Mouse (Mus musculus): ENCODE data around the gene Mss51. TPM values are rescaled to one million over a fixed set of nuclear protein-coding genes. Genes with fewer than 3 reads are reported as not detected.

Mss51 gene
- 1.1 and 1.4 TPM in 2 replicates for polyA plus RNA-seq (2014; fragmentation: Nextera tagmentation; extraction: Ambion mirVana)

GRCm38 (mm10) chr14:20496603-20497002 is at the start of gene Mss51:
TSS of gene Mss51 (minus strand) at chr14:20496901.
- Histone ChIP-seq H3K4me3 (ENCODE audit: low read depth, low read length) (no peak within 1 kb of the TSS), H3K27me3 (ENCODE audit: control insufficient read depth, insufficient read depth, low read length) (no peaks in the 10 kb centered on the region), H3K27ac (ENCODE audit: low read depth, low read length) (no peak within 1 kb of the TSS), H3K4me2 (ENCODE audit: low read depth, low read length, severe bottlenecking) (no peak within 1 kb of the TSS), H3K9me3 (ENCODE audit: control insufficient read depth, low read length) (no peaks in the 10 kb centered on the region), H3K9ac (ENCODE audit: low read length) (no peak within 1 kb of the TSS), H3K36me3 (ENCODE audit: control insufficient read depth, insufficient read depth, low read length) (peaks cover 12% of the 10 kb centered on the region; the same call in 1 of the 2 replicates), H3K4me1 (replicated peaks; ENCODE audit: control insufficient read depth, insufficient read depth, low read length) (no peaks in the 10 kb centered on the region)
- WGBS: 78% methylated on average over 2 of the region's 2 CpGs
- DNase-seq (ENCODE audit: low spot score) (no peak), ATAC-seq (replicated peaks; ENCODE audit: low FRiP score) (no peak)

GRCm38 (mm10) chr14:20546415-20546814 is 49.7 kb upstream of the Mss51 start, which contains the start of gene Ppp3cb:
TSS of gene Ppp3cb (minus strand) at chr14:20546573.
- ATAC-seq (replicated peaks; ENCODE audit: low FRiP score) (peak; percentile 94), DNase-seq (ENCODE audit: low spot score) (peak; percentile 95)
- peak within 1 kb of the TSS; percentile 93 for H3K9ac ChIP-seq (ENCODE audit: low read length)
- H3K27ac ChIP-seq (ENCODE audit: low read depth, low read length): peak within 1 kb of the TSS; percentile 95
- no peaks in the 10 kb centered on the region for H3K27me3 ChIP-seq (ENCODE audit: control insufficient read depth, insufficient read depth, low read length)
- peak within 1 kb of the TSS; percentile 87 for H3K4me3 ChIP-seq (ENCODE audit: low read depth, low read length)
- H3K36me3 ChIP-seq (ENCODE audit: control insufficient read depth, insufficient read depth, low read length): peaks cover 2% of the 10 kb centered on the region; the same call in 1 of the 2 replicates
- H3K4me2 ChIP-seq (ENCODE audit: low read depth, low read length, severe bottlenecking): peak within 1 kb of the TSS; percentile 62
- no peaks in the 10 kb centered on the region for H3K9me3 ChIP-seq (ENCODE audit: control insufficient read depth, low read length)
- WGBS: under 1% methylated on average over 27 of the region's 29 CpGs
- H3K4me1 ChIP-seq (replicated peaks; ENCODE audit: control insufficient read depth, insufficient read depth, low read length): peaks cover 3% of the 10 kb centered on the region; the same call in 1 of the 2 replicates

DNA sequence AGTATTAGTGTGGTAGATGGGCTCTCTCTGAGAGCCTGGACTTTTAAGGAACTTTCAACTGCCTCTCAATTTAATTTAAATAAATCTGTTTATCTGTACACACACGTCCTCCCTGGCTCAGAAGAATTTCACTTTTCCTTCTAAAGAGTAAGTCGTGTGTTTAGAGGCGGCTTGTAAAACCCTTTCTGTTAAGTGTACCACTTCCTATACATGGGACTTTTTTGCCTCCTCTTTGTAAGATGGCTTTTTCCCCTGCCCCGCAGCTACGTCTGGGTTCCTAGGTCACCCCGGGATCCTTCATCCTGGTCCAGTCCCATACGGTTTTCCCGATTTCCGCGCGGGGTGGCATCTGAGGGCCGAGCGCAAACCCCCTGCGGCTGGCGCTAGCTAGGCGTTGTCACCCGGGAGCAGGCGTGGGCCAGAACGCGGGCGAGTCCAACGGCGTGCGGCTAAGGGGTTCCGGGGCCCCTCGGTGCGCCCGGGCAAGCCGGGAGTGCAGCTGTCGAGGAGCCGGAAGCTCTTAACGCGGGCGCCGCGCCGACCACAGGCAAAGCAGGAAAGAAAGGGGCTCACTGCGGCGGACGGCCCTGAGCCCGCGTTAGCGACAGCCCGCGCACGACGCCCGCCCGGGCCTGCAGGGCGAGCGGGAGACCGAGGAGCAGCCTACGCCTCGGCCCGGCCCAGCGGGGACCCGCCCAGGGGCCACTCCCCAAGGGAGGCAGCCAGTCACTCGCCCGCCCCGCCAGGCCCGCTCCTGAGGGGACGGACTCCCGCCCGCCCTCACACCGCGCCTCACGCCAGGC is 49.0 kb upstream of the Mss51 start:
- H3K4me1 ChIP-seq (replicated peaks; ENCODE audit: control insufficient read depth, insufficient read depth, low read length): peaks cover 3% of the 10 kb centered on the region; the same call in 1 of the 2 replicates

GRCm38 (mm10) chr14:20544467-20545411 is 48.0 kb upstream of the Mss51 start:
- WGBS: 84% methylated on average over 7 of the region's 7 CpGs
- H3K4me2 ChIP-seq (ENCODE audit: low read depth, low read length, severe bottlenecking): peak overlapping the region; percentile 62
- no peak for ATAC-seq (replicated peaks; ENCODE audit: low FRiP score)
- H3K27me3 ChIP-seq (ENCODE audit: control insufficient read depth, insufficient read depth, low read length): no peaks in the 10 kb centered on the region
- DNase-seq (ENCODE audit: low spot score): no peak
- H3K9me3 ChIP-seq (ENCODE audit: control insufficient read depth, low read length): no peaks in the 10 kb centered on the region
- H3K36me3 ChIP-seq (ENCODE audit: control insufficient read depth, insufficient read depth, low read length): peaks cover 2% of the 10 kb centered on the region; the same call in 1 of the 2 replicates
- peaks cover 3% of the 10 kb centered on the region; the same call in 1 of the 2 replicates for H3K4me1 ChIP-seq (replicated peaks; ENCODE audit: control insufficient read depth, insufficient read depth, low read length)
- no peak overlapping the region for H3K27ac ChIP-seq (ENCODE audit: low read depth, low read length)
- H3K9ac ChIP-seq (ENCODE audit: low read length): no peak overlapping the region
- peak overlapping the region; percentile 87 for H3K4me3 ChIP-seq (ENCODE audit: low read depth, low read length)

More for the DNA sequence above, 49.0 kb upstream of the Mss51 start:
- under 1% methylated on average over 56 of the region's 67 CpGs for WGBS
- DNase-seq (ENCODE audit: low spot score) (peak; percentile 90), ATAC-seq (replicated peaks; ENCODE audit: low FRiP score) (peak; percentile 97)
- H3K27me3 ChIP-seq (ENCODE audit: control insufficient read depth, insufficient read depth, low read length): no peaks in the 10 kb centered on the region
- peak overlapping the region; percentile 93 for H3K9ac ChIP-seq (ENCODE audit: low read length)
- peak overlapping the region; percentile 95 for H3K27ac ChIP-seq (ENCODE audit: low read depth, low read length)
- peak overlapping the region; percentile 87 for H3K4me3 ChIP-seq (ENCODE audit: low read depth, low read length)
- no peaks in the 10 kb centered on the region for H3K9me3 ChIP-seq (ENCODE audit: control insufficient read depth, low read length)
- H3K4me2 ChIP-seq (ENCODE audit: low read depth, low read length, severe bottlenecking): peak overlapping the region; percentile 62
- H3K36me3 ChIP-seq (ENCODE audit: control insufficient read depth, insufficient read depth, low read length): peaks cover 2% of the 10 kb centered on the region; the same call in 1 of the 2 replicates

DNA sequence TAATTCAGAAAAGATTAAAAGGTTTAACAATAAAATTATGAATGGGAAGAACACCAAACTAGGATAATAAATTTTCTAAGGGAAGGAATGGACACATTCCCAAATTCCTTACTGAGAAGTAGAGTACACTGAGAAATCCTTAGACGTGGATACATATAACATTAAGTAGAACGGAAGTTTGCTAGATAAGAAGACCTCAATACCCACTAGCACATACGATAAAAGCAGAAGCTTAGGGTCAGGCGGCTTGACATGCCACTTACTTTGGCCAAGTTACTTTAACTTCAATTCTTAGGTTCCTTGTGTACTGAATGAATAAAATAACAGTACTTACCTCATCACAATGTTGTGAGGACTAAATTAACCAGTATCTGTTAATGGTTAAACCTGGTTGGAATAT is 32.9 kb upstream of the Mss51 start:
- DNase-seq (ENCODE audit: low spot score) (no peak), ATAC-seq (replicated peaks; ENCODE audit: low FRiP score) (no peak)
- no peak overlapping the region for H3K4me3 ChIP-seq (ENCODE audit: low read depth, low read length)
- H3K27me3 ChIP-seq (ENCODE audit: control insufficient read depth, insufficient read depth, low read length): no peaks in the 10 kb centered on the region
- H3K27ac ChIP-seq (ENCODE audit: low read depth, low read length): no peak overlapping the region
- no peaks in the 10 kb centered on the region for H3K9me3 ChIP-seq (ENCODE audit: control insufficient read depth, low read length)
- no peaks in the 10 kb centered on the region for H3K36me3 ChIP-seq (ENCODE audit: control insufficient read depth, insufficient read depth, low read length)
- 91% methylated on average over 4 of the region's 4 CpGs for WGBS
- H3K4me1 ChIP-seq (replicated peaks; ENCODE audit: control insufficient read depth, insufficient read depth, low read length): no peaks in the 10 kb centered on the region
- no peak overlapping the region for H3K9ac ChIP-seq (ENCODE audit: low read length)
- no peak overlapping the region for H3K4me2 ChIP-seq (ENCODE audit: low read depth, low read length, severe bottlenecking)

DNA sequence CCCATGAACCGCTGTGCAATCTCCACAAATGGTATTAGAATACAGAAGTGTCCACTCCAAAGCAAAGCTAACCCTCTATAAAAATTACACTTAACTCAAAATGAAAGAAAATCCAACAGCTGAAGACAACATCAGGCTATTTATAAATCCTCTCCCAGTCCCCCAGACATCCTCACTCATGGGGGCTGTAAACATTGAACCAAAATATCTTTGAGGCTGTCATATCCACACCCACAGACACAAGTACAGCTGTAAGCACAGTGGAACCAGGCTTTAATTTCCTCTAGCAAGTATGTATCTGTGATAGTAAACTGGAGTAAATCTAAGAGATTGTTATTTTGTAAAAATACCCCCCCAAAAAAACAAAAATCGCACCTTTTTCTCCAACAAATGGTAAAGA is 23.5 kb upstream of the Mss51 start:
- H3K36me3 ChIP-seq (ENCODE audit: control insufficient read depth, insufficient read depth, low read length): no peaks in the 10 kb centered on the region; the same call in 1 of the 2 replicates
- H3K4me1 ChIP-seq (replicated peaks; ENCODE audit: control insufficient read depth, insufficient read depth, low read length): no peaks in the 10 kb centered on the region
- WGBS: 91% methylated on average over 2 of the region's 2 CpGs
- no peak overlapping the region for H3K4me3 ChIP-seq (ENCODE audit: low read depth, low read length)
- DNase-seq (ENCODE audit: low spot score) (no peak), ATAC-seq (replicated peaks; ENCODE audit: low FRiP score) (no peak)
- H3K9ac ChIP-seq (ENCODE audit: low read length): no peak overlapping the region
- no peak overlapping the region for H3K4me2 ChIP-seq (ENCODE audit: low read depth, low read length, severe bottlenecking)
- no peaks in the 10 kb centered on the region for H3K9me3 ChIP-seq (ENCODE audit: control insufficient read depth, low read length)
- no peaks in the 10 kb centered on the region for H3K27me3 ChIP-seq (ENCODE audit: control insufficient read depth, insufficient read depth, low read length)
- no peak overlapping the region for H3K27ac ChIP-seq (ENCODE audit: low read depth, low read length)

DNA sequence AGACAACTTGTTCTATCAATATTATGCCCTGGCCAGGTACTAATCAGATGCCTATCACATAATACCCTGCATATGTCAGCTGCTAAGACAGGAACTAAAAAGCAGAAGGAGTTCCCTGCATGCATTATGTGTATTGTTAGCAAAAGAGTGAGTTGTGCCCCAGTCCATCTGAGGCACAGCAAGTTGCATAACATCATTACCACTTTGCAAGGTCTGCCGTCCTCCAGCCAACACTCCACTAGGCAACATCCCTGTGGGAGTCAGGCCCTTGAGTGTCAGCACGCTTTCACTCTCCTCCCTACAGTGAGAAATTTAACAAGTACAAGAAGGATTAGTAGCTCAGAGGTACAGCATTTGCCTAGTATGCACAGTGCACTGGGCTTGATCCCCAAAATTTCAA is 11.7 kb upstream of the Mss51 start:
- Histone ChIP-seq H3K27me3 (ENCODE audit: control insufficient read depth, insufficient read depth, low read length) (no peaks in the 10 kb centered on the region), H3K4me1 (replicated peaks; ENCODE audit: control insufficient read depth, insufficient read depth, low read length) (no peaks in the 10 kb centered on the region), H3K4me2 (ENCODE audit: low read depth, low read length, severe bottlenecking) (no peak overlapping the region), H3K9ac (ENCODE audit: low read length) (no peak overlapping the region), H3K4me3 (ENCODE audit: low read depth, low read length) (no peak overlapping the region), H3K36me3 (ENCODE audit: control insufficient read depth, insufficient read depth, low read length) (peaks cover 3% of the 10 kb centered on the region; the same call in 1 of the 2 replicates), H3K9me3 (ENCODE audit: control insufficient read depth, low read length) (no peaks in the 10 kb centered on the region), H3K27ac (ENCODE audit: low read depth, low read length) (no peak overlapping the region)
- ATAC-seq (replicated peaks; ENCODE audit: low FRiP score) (no peak), DNase-seq (ENCODE audit: low spot score) (no peak)
- WGBS: 79% methylated on average over 2 of the region's 2 CpGs

GRCm38 (mm10) chr14:20502966-20503365 is 6.3 kb upstream of the Mss51 start:
- peaks cover 4% of the 10 kb centered on the region; the same call in 1 of the 2 replicates for H3K36me3 ChIP-seq (ENCODE audit: control insufficient read depth, insufficient read depth, low read length)
- ATAC-seq (replicated peaks; ENCODE audit: low FRiP score) (no peak), DNase-seq (ENCODE audit: low spot score) (no peak)
- no peaks in the 10 kb centered on the region for H3K9me3 ChIP-seq (ENCODE audit: control insufficient read depth, low read length)
- 96% methylated on average over 10 of the region's 10 CpGs for WGBS
- H3K27ac ChIP-seq (ENCODE audit: low read depth, low read length): no peak overlapping the region
- H3K27me3 ChIP-seq (ENCODE audit: control insufficient read depth, insufficient read depth, low read length): no peaks in the 10 kb centered on the region
- H3K4me2 ChIP-seq (ENCODE audit: low read depth, low read length, severe bottlenecking): no peak overlapping the region
- no peak overlapping the region for H3K4me3 ChIP-seq (ENCODE audit: low read depth, low read length)
- H3K9ac ChIP-seq (ENCODE audit: low read length): no peak overlapping the region
- H3K4me1 ChIP-seq (replicated peaks; ENCODE audit: control insufficient read depth, insufficient read depth, low read length): no peaks in the 10 kb centered on the region
